Mouse (Mus musculus) lung, postnatal 4 days (tissue): ENCODE results near the gene Vps52.
A peak's percentile ranks its signal among the peaks of the same experiment; 100 is the strongest.
"Not testable (repeated sequence)": the region's sequence is repeated elsewhere in the genome, so short reads cannot be mapped to it uniquely, and the experiment has no call there.

ENCODE experiments used
- DNase-seq, 2 experiments: peaks; one replicate each; pipeline ENCODE4 v3.0.0; 2021

Gene Vps52

DNA sequence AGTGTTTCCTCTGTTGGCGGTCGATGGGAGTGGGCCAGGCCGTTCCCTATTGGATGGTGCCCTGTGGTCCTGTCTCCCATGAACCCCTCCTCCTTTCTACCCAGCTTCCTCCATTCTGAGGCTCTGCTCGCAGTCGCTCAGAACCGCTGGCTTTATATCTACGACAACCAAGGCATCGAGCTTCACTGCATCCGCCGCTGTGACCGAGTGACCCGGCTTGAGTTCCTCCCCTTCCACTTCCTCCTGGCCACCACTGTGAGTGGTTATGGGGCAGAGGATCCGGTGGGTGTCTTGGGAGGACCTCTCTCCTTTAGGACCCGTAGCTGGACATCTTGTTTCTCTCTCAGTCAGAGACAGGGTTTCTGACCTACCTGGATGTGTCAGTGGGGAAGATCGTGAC, 12.2 kb upstream of the Vps52 start:
- no peak for DNase-seq

- peak in 1 of 2 experiments; percentile 17 for DNase-seq
Observed at GRCm38 (mm10) chr17:33947430-33948089, 8.1 kb upstream of the Vps52 start.

DNA sequence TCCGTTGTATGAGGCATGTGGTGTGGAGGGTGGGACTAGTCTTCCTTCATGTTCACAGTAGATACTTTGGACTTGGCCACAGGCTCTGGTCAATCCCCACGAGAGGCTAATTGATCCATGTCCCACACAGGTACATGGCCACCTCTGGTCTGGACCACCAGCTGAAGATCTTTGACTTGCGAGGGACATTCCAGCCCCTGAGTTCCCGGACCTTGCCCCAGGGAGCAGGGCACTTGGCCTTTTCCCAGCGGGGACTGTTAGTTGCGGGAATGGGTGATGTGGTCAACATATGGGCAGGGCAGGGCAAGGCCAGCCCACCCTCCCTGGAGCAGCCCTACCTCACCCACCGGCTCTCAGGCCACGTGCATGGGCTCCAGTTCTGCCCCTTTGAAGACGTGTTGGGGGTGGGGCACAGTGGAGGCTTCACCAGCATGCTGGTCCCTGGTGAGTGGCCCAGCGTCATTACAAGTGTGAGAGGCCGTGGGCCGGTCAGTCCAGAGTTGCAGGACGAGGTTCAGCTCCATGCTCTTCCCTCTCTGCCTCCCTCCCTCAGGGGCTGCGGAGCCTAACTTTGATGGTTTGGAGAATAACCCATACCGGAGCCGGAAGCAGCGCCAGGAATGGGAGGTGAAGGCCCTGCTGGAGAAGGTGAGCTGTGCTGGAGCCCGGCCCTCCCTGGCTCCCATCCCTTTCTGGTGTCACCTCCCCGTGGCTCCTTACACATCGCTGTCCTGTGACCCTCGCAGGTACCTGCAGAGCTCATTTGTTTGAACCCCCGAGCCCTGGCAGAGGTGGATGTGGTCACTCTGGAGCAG, 7.3 kb upstream of the Vps52 start:
- DNase-seq = no peak

- DNase-seq = no peak
Observed at GRCm38 (mm10) chr17:33948905-33949537, 6.6 kb upstream of the Vps52 start.

- DNase-seq = no peak
Observed at GRCm38 (mm10) chr17:33950131-33950625, 5.4 kb upstream of the Vps52 start.

DNA sequence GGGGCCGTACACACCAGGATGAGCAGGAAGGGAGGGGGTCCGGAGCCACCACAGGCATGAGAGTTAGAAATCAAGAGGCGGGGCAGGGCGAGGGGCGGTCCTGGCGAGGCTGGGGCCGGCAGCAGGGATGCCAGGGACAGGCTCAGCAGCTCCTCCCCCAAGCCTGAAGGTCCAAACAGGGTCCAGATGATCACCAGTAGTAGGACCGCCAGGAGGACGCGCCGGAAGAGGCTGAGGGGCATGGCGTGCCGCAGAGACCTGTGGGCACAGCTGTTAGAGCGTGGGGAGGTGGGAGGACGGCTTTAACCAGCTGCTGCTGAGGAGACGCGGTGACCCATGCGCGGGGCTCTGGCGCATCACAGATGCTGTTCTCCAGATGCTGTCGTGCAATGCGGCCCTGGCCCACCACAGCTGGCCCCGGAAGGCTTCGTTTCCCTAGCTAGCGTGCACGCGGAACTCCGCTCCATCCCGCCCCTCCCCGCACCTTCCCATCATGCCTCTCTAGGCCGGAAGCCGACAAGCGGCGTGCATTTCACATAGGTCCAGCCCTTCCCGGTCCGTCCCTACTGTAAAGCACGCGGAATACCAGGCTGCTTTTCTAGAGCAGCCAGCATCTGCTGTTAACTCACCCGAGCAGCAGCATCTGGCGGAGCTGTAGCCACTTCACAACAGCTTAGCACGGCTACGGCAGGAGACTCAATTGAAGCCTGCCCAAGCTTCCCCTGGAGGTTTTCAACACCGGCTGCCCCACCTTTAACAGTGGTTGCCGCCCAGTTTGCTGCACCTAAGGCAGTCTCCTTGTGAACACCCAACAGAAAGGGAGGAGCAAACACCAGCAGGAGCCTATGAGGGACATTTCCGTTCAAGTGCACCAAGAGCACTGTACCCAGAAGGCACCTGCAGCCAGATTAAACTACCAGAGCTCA, 4.3 kb upstream of the Vps52 start, which contains the start of gene B3galt4:
B3galt4 (minus strand) TSS at position 468 of the 926 bp plus-strand sequence.
- DNase-seq = peak; percentile 85 to 88

DNA sequence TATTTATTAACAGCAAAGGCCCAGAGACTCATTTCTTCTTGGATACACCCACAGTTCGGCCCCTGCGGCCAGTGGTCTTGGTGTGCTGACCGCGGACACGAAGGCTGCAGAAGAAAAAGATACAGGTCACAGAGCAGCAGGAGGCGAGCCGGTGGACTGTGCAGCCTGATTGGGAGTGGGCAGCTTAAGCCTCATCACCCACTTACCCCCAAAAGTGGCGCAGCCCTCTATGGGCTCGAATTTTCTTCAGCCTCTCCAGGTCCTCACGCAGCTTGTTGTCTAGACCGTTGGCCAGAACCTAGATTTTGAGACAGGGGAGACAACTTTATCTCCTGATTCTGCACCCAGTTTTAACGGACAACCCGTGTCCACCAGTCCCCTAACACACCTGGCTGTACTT, 3.6 kb upstream of the Vps52 start:
- not testable (repeated sequence) for DNase-seq

DNA sequence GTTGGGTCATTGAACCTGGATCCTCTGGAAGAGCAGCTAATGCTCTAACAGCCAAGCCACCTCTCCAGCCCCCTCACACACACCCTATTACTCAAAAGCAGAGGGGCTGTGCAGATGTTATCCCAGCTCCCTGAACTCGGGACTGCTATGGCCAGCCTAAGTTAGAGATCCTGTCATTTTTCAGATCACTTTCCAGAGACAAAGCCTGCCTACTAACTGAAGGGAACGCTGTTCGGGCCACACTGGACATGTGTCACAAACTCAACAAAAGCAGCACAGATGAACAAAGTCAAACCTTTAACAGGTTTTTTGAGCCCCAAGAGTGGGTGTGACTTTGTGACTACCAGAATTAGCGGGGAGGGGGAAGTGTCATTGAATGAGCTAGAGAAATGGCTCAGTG, 2.7 kb upstream of the Vps52 start:
- no peak for DNase-seq

GRCm38 (mm10) chr17:33953310-33953709, 2.3 kb upstream of the Vps52 start:
- no peak for DNase-seq

GRCm38 (mm10) chr17:33953961-33954565, 1.5 kb upstream of the Vps52 start:
- DNase-seq = no peak

DNA sequence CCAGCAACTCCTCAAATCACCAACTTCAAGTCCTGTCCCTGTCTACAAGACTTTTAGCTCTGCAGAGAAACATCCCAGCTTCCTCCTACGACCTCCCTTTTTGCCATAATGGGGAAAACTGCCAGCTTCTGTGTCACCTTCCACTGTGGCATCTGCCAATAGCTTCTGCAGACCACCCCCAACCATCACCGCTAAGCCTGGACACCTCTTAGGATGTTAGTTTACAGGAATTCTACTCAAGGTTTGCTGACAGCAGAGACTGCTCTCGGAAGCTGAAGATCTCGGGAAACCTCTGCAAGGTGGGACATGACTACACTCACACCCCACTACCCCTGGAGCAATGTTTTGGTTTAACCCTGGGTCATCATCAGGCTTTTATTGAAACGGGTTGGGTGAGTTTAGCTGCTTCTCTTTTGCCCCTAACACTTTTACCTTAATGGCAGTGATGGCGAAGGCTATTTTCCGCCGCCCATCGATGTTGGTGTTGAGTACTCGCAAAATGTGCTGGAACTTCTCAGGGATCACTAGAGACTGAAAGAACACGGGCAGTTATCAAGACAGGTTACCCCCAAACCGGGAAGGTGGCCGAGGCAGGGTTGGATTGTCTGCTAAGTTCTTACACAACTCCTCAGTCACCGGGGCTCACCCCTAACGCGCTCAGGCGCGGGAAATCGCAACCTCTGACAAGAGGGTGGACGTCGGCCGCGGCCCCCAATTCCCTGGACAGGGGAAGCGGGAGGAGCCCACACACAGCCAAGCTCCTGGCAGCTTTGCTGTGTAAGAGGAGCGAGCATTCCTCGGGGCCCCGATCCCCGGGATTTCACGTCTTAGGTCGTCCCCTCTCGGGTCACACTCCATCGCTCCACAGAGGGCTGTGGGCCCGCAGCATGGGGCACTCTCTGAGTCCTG, 712 bp upstream of the Vps52 start:
- DNase-seq = no peak

- DNase-seq = no peak
Observed at GRCm38 (mm10) chr17:33956336-33956735, 724 bp downstream of the Vps52 start.

DNA sequence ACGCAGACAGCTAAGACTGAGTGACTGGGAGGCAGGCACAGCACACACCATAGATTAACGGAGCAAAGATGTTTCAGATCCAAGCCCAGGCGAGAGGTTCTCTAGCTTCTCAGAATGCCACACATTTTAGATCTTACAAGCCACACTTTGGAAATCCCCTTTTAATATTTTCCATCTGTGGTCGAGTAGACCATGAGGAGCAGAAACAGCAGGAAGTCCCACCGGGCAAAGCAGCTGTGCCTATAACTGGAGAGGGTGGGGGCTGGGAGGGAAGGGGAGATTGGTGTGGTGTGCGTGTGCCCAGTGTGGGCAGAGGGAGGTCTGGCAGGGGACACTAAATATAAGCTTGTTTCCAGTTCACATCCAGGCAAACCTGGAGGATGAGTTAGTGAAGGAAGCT, 1.9 kb downstream of the Vps52 start:
- no peak for DNase-seq

GRCm38 (mm10) chr17:33958451-33958850, 2.8 kb downstream of the Vps52 start:
- peak in 1 of 2 experiments; percentile 20 for DNase-seq

DNA sequence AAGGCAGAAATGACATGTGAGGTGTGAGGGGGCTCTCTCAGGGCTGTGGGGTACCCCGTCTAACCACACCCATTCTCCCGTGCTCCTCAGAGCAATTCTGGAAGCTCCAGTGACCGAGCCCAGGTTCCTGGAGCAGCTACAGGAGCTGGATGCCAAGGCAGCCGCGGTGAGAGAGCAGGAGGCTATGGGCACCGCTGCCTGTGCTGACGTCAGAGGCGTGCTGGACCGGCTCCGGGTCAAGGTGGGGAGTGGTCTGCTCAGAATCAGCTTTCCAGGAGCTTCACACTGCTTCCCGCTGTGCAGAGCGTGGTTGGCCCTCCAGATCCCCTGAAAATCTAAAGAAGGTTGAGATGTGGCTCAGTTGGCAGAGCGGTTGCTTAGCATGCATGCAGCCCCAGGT, 3.5 kb downstream of the Vps52 start:
- DNase-seq = peak in 1 of 2 experiments; percentile 34

DNA sequence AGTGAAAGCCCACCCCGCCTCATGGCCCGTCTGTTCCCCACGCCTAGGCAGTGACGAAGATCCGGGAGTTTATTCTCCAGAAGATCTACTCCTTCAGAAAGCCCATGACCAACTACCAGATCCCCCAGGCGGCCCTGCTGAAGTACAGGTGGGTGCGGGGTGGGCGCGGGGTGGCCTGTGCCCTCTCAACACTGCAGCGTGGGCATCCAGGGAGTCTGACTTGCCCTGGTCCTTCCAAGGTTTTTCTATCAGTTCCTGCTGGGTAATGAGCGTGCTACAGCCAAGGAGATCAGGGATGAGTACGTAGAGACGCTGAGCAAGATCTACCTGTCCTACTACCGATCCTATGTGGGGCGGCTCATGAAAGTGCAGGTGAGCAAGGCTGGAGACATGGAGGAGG, 4.3 kb downstream of the Vps52 start:
- DNase-seq = no peak

- DNase-seq = no peak
Observed at GRCm38 (mm10) chr17:33962876-33963275, 7.3 kb downstream of the Vps52 start.

- DNase-seq = no peak
Observed at GRCm38 (mm10) chr17:33965082-33965845, 9.7 kb downstream of the Vps52 start.

DNA sequence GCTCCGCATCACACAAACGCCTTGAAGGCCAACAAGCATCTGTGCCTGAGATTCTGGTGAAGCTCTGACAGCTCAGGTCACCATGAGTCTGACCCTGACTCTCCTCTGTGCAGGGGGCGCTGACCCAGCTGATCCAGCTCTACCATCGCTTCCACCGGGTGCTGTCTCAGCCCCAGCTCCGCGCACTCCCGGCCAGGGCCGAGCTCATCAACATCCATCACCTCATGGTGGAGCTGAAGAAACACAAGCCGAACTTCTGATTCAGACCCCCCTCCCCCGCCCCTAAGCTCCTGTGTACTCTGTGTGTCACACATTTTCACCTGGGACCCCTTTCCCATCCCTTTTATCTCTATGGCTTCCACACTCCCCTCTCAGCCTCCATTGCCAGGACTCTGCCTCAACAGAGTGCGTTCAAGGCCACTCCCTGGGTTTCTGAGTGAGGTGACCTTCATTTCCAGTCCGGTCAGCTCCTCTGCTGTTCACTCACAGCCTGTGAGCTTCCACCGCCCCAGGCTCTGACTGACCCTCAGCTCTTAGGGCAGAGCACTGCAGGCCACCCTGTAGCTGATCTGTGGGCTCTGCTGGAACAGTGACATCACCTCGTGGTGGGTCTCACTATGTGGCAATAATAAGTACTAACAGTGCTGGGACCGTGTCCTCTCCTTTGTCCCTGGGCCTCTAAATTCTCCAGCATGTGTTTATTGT, 10.4 kb downstream of the Vps52 start:
- DNase-seq = peak in 1 of 2 experiments; percentile 24
